Mouse (Mus musculus): ENCODE measurements around the gene Tmem164. TPM values are rescaled to one million over a fixed set of nuclear protein-coding genes. Genes with fewer than 3 reads are reported as not detected.

Gene Tmem164
- polyA plus RNA-seq, 1 experiment from 2014 or later, result 14.3 TPM

- Histone ChIP-seq H3K9me3 (ENCODE audit: control insufficient read depth) (no peaks in the 10 kb centered on the region), H3K4me2 (replicated peaks; ENCODE audit: low read depth) (no peak overlapping the region), H3K27ac (ENCODE audit: low read depth, low read length) (no peak overlapping the region)
Measured at GRCm38 (mm10) chrX:142685676-142686075, 4.5 kb downstream of the Tmem164 start.

GRCm38 (mm10) chrX:142688509-142688908, 7.3 kb downstream of the Tmem164 start:
- Histone ChIP-seq H3K9me3 (ENCODE audit: control insufficient read depth) (no peaks in the 10 kb centered on the region), H3K27me3 (replicated peaks; ENCODE audit: control insufficient read depth, insufficient read depth, low read length) (no peaks in the 10 kb centered on the region), H3K4me1 (replicated peaks; ENCODE audit: control insufficient read depth, insufficient read depth, low read length) (no peaks in the 10 kb centered on the region), H3K4me3 (ENCODE audit: low read depth, low read length) (no peak overlapping the region), H3K36me3 (ENCODE audit: control insufficient read depth, insufficient read depth) (no peaks in the 10 kb centered on the region), H3K4me2 (replicated peaks; ENCODE audit: low read depth) (no peak overlapping the region), H3K9ac (ENCODE audit: low read depth, low read length) (no peak overlapping the region), H3K27ac (ENCODE audit: low read depth, low read length) (no peak overlapping the region)
- WGBS, result 87% methylated on average over 9 of the region's 9 CpGs
- no peak for TF ChIP-seq CTCF (IDR thresholded peaks at IDR 0.05; ENCODE audit: low read depth)
- ATAC-seq, result no peak

More at GRCm38 (mm10) chrX:142685676-142686075, 4.5 kb downstream of the Tmem164 start:
- no peak for ATAC-seq
- H3K27me3 ChIP-seq (replicated peaks; ENCODE audit: control insufficient read depth, insufficient read depth, low read length), result no peaks in the 10 kb centered on the region
- H3K4me1 ChIP-seq (replicated peaks; ENCODE audit: control insufficient read depth, insufficient read depth, low read length), result no peaks in the 10 kb centered on the region
- no peak overlapping the region for H3K4me3 ChIP-seq (ENCODE audit: low read depth, low read length)
- H3K36me3 ChIP-seq (ENCODE audit: control insufficient read depth, insufficient read depth), result no peaks in the 10 kb centered on the region
- WGBS, result 42% methylated on average over 6 of the region's 6 CpGs
- no peak overlapping the region for H3K9ac ChIP-seq (ENCODE audit: low read depth, low read length)
- TF ChIP-seq CTCF (IDR thresholded peaks at IDR 0.05; ENCODE audit: low read depth), result no peak

GRCm38 (mm10) chrX:142693256-142693655, 12.1 kb downstream of the Tmem164 start:
- 46% methylated on average over 2 of the region's 2 CpGs for WGBS
- Histone ChIP-seq H3K4me2 (replicated peaks; ENCODE audit: low read depth) (no peak overlapping the region), H3K9ac (ENCODE audit: low read depth, low read length) (no peak overlapping the region), H3K27ac (ENCODE audit: low read depth, low read length) (no peak overlapping the region), H3K4me1 (replicated peaks; ENCODE audit: control insufficient read depth, insufficient read depth, low read length) (no peaks in the 10 kb centered on the region), H3K36me3 (ENCODE audit: control insufficient read depth, insufficient read depth) (no peaks in the 10 kb centered on the region), H3K9me3 (ENCODE audit: control insufficient read depth) (no peaks in the 10 kb centered on the region), H3K27me3 (replicated peaks; ENCODE audit: control insufficient read depth, insufficient read depth, low read length) (no peaks in the 10 kb centered on the region), H3K4me3 (ENCODE audit: low read depth, low read length) (no peak overlapping the region)
- TF ChIP-seq CTCF (IDR thresholded peaks at IDR 0.05; ENCODE audit: low read depth), result no peak
- ATAC-seq, result no peak

GRCm38 (mm10) chrX:142694338-142694737, 13.1 kb downstream of the Tmem164 start:
- Histone ChIP-seq H3K4me1 (replicated peaks; ENCODE audit: control insufficient read depth, insufficient read depth, low read length) (no peaks in the 10 kb centered on the region), H3K27me3 (replicated peaks; ENCODE audit: control insufficient read depth, insufficient read depth, low read length) (no peaks in the 10 kb centered on the region), H3K4me2 (replicated peaks; ENCODE audit: low read depth) (no peak overlapping the region), H3K4me3 (ENCODE audit: low read depth, low read length) (no peak overlapping the region), H3K9ac (ENCODE audit: low read depth, low read length) (no peak overlapping the region), H3K27ac (ENCODE audit: low read depth, low read length) (no peak overlapping the region), H3K9me3 (ENCODE audit: control insufficient read depth) (no peaks in the 10 kb centered on the region), H3K36me3 (ENCODE audit: control insufficient read depth, insufficient read depth) (no peaks in the 10 kb centered on the region)
- ATAC-seq, result no peak
- no peak for TF ChIP-seq CTCF (IDR thresholded peaks at IDR 0.05; ENCODE audit: low read depth)
- 87% methylated on average over 7 of the region's 7 CpGs for WGBS

- Histone ChIP-seq H3K4me1 (replicated peaks; ENCODE audit: control insufficient read depth, insufficient read depth, low read length) (no peaks in the 10 kb centered on the region; the same call in 1 of the 2 replicates), H3K27me3 (replicated peaks; ENCODE audit: control insufficient read depth, insufficient read depth, low read length) (no peaks in the 10 kb centered on the region), H3K9ac (ENCODE audit: low read depth, low read length) (no peak overlapping the region), H3K27ac (ENCODE audit: low read depth, low read length) (no peak overlapping the region), H3K36me3 (ENCODE audit: control insufficient read depth, insufficient read depth) (no peaks in the 10 kb centered on the region), H3K9me3 (ENCODE audit: control insufficient read depth) (no peaks in the 10 kb centered on the region), H3K4me3 (ENCODE audit: low read depth, low read length) (no peak overlapping the region), H3K4me2 (replicated peaks; ENCODE audit: low read depth) (no peak overlapping the region)
- no peak for ATAC-seq
- TF ChIP-seq CTCF (IDR thresholded peaks at IDR 0.05; ENCODE audit: low read depth), result no peak
- 74% methylated on average over 3 of the region's 3 CpGs for WGBS
Measured at GRCm38 (mm10) chrX:142694856-142695255, 13.7 kb downstream of the Tmem164 start.

GRCm38 (mm10) chrX:142696789-142697188, 15.6 kb downstream of the Tmem164 start:
- no peaks in the 10 kb centered on the region for H3K36me3 ChIP-seq (ENCODE audit: control insufficient read depth, insufficient read depth)

More at GRCm38 (mm10) chrX:142696789-142697188, 15.6 kb downstream of the Tmem164 start:
- no peaks in the 10 kb centered on the region; the same call in 1 of the 2 replicates for H3K4me1 ChIP-seq (replicated peaks; ENCODE audit: control insufficient read depth, insufficient read depth, low read length)
- H3K4me2 ChIP-seq (replicated peaks; ENCODE audit: low read depth), result no peak overlapping the region
- H3K9ac ChIP-seq (ENCODE audit: low read depth, low read length), result no peak overlapping the region
- no peak overlapping the region for H3K27ac ChIP-seq (ENCODE audit: low read depth, low read length)
- H3K27me3 ChIP-seq (replicated peaks; ENCODE audit: control insufficient read depth, insufficient read depth, low read length), result no peaks in the 10 kb centered on the region
- no peaks in the 10 kb centered on the region for H3K9me3 ChIP-seq (ENCODE audit: control insufficient read depth)
- WGBS, result 78% methylated on average over 11 of the region's 11 CpGs
- TF ChIP-seq CTCF (IDR thresholded peaks at IDR 0.05; ENCODE audit: low read depth), result no peak
- no peak overlapping the region for H3K4me3 ChIP-seq (ENCODE audit: low read depth, low read length)
- ATAC-seq, result no peak

All from intestine, postnatal 0 days (tissue).